Mouse (Mus musculus) ovary, postnatal 14 days (tissue): Measurements from ENCODE around the gene Slc10a6.

Experiments
- DNase-seq: peaks from one replicate; pipeline ENCODE4 v3.0.0; 2022; ENCODE audit warnings: low spot score

Slc10a6 gene

GRCm38 (mm10) chr5:103629111-103629764, at the start of gene Slc10a6:
TSS of gene Slc10a6 (minus strand) at chr5:103629403.
- peak; percentile 57 for DNase-seq

GRCm38 (mm10) chr5:103678974-103679373, 49.8 kb upstream of the Slc10a6 start:
- no peak for DNase-seq

- DNase-seq, result no peak
Measured at GRCm38 (mm10) chr5:103677894-103678293, 48.7 kb upstream of the Slc10a6 start.

GRCm38 (mm10) chr5:103676289-103676881, 47.2 kb upstream of the Slc10a6 start:
- no peak for DNase-seq

- no peak for DNase-seq
Measured at GRCm38 (mm10) chr5:103674482-103674881, 45.3 kb upstream of the Slc10a6 start.

DNA sequence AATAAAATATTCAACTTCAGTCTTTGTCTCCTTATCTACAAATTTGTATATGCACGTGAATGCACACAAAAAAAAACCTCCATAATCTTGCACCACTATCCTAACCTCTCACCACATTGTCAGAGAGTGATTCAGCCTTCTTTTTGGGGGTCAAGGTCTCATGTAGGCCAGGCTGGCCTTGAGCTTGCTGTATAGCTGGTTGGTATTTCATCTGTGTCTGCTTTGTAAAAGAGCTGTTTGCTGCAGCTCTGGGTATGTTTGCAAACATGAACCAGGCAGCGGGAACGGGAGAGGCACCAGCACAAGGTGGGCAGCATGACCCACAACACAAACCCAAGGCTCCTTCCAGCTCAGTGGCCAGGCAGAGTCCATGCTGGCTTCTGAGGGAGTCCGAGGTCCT, 44.4 kb upstream of the Slc10a6 start:
- no peak for DNase-seq

- no peak for DNase-seq
Measured at GRCm38 (mm10) chr5:103671858-103672257, 42.7 kb upstream of the Slc10a6 start.

DNA sequence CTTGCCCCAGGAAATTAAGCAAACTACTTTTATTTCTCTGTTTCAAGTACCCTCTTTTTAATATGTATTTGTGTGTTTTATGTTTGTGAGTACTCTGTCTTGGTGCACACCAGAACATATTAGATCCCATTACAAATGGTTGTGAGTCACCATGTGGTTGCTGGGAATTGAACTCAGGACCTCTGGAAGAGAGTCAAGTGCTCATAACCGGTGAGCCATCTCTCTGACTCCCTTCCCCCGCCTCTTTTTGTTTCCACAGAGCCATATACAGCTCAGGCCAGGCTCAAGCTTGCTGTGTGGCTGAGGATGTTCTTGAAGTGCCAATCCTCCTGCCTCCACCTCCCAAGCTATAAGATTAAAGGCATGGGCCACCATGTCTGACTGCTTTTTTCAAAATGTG, 36.7 kb upstream of the Slc10a6 start:
- DNase-seq, result no peak

GRCm38 (mm10) chr5:103664932-103665331, 35.7 kb upstream of the Slc10a6 start:
- no peak for DNase-seq

DNA sequence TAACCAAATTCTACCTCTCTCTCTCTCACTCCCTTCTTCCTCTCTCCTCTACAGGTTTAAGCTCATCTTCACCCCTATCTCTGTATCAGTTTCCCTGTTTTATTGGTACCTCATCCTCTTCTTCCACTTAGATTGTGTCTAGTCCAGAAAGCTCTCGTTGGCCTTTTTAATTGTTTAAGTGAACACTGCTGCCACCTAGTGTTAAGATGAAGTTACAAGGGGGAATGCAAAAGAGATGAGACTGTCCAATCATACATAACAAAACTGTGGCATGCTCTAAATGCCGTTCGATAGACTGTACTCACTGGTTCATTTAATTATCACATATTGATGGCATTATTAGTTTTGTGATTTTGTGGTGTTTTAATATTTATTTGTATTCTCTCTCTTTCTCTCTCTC, 30.4 kb upstream of the Slc10a6 start:
- peak; percentile 35 for DNase-seq

- DNase-seq, result no peak
Measured at GRCm38 (mm10) chr5:103658921-103659320, 29.7 kb upstream of the Slc10a6 start.

DNA sequence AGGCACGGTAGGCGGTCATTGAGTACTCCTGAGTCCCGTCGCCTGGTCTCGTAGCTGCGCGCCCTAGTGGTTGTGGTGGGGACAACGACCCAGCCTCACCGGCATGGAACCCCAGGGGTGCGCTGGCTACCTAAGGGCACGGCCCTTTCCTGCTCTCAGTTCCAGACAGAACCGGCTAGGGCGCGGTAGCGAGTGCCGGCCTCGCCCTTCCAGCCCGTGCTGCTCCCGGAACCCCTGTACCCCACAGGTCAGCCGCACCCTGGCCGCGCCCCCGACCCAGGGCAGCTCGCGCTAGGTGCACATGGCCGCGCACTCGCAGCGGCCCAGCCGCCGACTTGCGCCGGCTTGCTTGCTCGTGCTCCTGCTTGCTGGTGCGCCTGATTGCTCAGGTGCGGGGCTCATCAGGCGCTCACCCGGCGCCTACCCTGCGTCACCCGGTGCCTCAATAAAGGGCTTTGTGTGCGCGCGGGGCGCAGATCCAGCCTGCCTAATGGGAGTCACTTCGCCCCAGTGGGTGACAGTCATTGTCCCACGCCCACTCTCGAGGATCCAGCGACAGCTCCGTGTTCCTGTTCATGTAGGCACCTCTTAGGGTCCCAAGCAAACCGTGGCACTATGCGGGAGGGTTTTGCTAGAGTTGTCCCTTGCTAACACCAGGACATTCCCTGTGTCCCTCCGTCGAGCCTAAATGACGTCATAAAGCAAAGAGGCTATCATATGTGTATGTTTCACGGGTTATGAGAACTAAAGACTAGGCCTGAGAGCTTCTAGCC, 26.3 kb upstream of the Slc10a6 start, which contains the start of gene 1700016H13Rik:
TSS of gene 1700016H13Rik (minus strand) at position 665 of the 773 bp plus-strand sequence.
- peak; percentile 51 for DNase-seq

- DNase-seq, result no peak
Measured at GRCm38 (mm10) chr5:103654780-103655179, 25.6 kb upstream of the Slc10a6 start.

DNA sequence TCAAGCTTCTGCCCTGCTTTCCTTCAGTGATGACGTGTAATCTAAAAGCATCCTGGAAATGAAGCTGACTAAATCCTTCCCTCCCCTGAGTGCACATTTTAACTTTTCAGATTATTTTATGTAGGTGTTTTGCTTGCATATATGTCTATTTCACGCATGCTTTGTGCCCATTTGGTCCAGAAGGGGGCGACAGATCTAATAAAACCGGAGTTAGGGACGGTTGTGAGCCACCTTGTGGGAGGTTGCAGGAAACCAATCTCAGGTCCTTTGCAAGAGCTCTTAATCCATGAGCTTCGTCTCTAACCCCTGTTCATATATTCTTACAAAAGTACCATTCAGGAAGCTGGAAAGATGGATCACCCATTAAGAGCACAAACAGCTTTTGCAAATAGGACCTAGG, 25.0 kb upstream of the Slc10a6 start:
- DNase-seq, result peak; percentile 16

DNA sequence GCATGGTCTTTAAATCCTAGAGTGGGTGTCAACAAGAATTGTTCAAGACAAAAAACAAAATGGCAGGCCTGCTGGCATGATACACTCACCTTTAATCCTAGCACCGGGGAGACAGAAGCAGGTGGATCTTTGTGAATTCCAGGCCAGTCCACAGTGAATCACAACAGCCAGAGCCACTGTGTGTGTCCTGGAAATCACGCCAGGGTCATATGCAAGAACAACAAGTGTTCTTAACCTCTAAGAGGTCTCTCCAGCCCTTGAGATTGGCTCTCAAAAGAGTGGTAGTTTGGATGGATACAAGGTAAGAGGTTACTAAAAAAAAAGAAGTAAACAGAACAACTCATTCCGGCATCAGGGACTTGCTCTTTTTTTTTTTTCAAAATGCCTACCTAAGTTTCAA, 18.1 kb upstream of the Slc10a6 start:
- DNase-seq, result no peak

GRCm38 (mm10) chr5:103644167-103644566, 15.0 kb upstream of the Slc10a6 start:
- DNase-seq, result no peak

DNA sequence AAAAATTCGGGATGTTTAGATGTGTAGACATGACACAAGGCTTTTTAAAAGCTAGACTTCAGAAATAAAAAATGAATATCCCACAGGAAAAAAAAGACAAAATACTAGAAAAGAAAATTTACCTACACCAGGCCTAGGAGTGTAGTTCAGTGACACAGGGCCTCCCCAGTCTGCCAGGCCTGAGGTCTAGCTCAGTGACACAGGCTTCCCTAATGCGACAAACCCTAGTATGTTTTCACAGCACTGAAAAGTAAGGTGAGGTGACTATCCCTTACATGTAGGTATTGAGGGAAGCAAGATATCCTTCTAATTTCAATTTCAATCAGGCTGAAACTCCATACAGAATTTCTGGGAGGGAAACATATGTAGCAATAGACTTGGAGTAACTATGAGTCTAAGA, 8.0 kb upstream of the Slc10a6 start:
- no peak for DNase-seq

DNA sequence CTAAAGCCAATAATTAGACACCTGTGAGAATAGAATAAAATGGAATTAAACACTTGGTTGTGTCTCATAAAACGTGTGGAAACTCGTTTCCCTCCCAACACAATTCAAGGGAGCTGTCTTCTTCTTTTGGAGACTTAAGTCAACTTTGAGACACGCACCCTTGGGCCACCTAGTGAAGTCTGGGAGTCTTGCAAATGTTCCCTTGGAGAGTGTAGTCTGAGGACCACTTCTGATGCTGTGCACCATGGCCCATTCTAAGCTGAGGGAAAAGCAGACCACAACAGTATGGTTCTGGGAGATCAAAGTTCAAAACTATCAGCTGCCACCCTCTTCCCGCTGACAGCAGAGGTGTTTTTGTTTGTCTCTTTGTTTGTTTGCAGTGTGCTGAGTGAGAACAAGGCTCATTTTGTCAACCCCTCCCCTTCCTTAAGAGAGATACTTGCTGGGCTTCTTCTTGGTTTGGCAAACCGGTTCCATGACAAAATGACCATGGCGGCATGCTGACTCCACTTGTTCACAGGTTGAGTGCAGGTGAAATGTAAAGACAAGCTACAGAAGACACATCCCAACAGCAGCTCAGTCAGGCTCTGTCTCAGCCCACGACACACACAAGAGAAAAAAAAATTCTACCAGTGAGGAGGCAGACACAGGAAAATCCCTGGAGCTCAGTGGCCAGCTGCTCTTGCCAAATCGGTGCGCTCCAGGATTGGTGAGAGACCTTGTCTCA, 814 bp upstream of the Slc10a6 start:
- no peak for DNase-seq

DNA sequence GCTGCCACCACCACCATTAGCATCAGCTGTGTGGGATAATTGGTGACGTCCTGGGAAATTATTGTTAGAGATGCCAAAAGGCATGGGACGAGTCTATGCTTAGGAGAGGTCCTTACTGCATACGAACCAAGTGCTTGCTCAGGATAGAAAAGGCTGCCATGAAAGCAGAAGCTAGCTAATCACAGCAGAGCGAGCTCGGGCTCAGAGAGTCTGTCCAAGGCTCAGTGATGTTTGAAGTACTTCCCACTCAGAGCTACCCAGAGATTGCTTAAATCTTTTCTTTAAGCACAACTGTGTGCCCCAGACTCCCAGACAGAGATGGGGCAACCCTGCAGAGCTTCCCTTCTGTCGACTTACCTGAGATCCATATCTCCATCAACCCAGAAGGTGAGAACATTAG, 704 bp downstream of the Slc10a6 start:
- no peak for DNase-seq

DNA sequence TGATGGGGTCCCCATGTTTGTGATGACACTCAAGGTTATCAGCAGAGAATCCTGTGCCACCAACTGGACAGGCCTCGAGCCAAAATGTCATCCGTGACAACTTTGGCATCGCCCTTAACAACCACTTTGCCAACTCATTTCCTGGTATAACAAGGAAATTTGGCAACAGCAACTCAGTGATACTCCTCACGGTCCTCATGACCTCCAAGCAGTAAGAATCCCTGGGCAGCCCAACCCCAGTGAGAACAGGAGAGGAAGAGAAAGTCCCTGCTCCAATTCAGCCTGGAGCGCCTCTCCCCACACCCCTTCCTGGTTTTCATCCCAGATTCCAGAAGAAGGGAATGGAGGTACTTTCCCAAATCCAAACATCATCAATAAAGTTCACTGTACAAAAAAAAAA, 4.4 kb downstream of the Slc10a6 start:
- DNase-seq, result no peak

DNA sequence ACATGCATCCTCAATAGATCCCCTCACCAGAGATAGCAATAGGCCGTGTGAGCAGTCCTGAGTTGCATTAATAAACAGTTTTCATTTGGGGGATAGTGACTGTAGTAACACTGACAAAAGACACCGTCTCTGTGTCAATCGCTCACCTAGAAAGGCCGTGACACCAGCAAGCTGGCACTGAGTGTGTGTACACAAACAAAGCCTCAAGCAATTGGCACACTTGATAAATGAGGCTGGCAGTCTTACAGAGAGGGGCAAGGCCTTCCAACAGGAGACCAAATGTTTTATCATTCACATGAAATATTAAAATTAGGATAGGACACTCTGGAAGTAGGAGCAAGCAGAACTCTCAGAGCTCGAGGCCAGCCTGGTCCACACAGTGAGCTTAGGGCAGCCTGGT, 6.9 kb downstream of the Slc10a6 start:
- DNase-seq, result no peak

GRCm38 (mm10) chr5:103620301-103620973, 8.8 kb downstream of the Slc10a6 start:
- no peak for DNase-seq
